Mouse (Mus musculus) cerebellum, adult 8-10 months (tissue): Measurements from ENCODE around the gene Ciz1.
"Not testable (repeated sequence)": the region's sequence is repeated elsewhere in the genome, so short reads cannot be mapped to it uniquely, and the experiment has no call there.

Source experiments
- DNase-seq: peaks from one replicate; pipeline ENCODE4 v3.0.0; 2022

Ciz1 gene

GRCm38 (mm10) chr2:32350471-32351051 lies 1.6 kb upstream of the Ciz1 start:
- peak; percentile 70 for DNase-seq

GRCm38 (mm10) chr2:32351471-32351961 lies 611 bp upstream of the Ciz1 start:
- DNase-seq: peak; percentile 68

GRCm38 (mm10) chr2:32353007-32353542 lies 948 bp downstream of the Ciz1 start, which contains the start of gene Dnm1:
Dnm1 (minus strand) TSS chr2:32353338.
- DNase-seq: peak; percentile 98

GRCm38 (mm10) chr2:32353836-32354235 lies 1.7 kb downstream of the Ciz1 start:
- no peak for DNase-seq

GRCm38 (mm10) chr2:32354336-32354895 lies 2.3 kb downstream of the Ciz1 start:
- peak; percentile 29 for DNase-seq

GRCm38 (mm10) chr2:32356216-32356615 lies 4.1 kb downstream of the Ciz1 start:
- peak; percentile 23 for DNase-seq

- no peak for DNase-seq
These were observed 5.6 kb downstream of the Ciz1 start for GRCm38 (mm10) chr2:32357710-32358109.

GRCm38 (mm10) chr2:32358381-32358780 lies 6.3 kb downstream of the Ciz1 start:
- DNase-seq: peak; percentile 22

GRCm38 (mm10) chr2:32360741-32361140 lies 8.6 kb downstream of the Ciz1 start:
- DNase-seq: peak; percentile 84

- peak; percentile 90 for DNase-seq
These were observed 9.3 kb downstream of the Ciz1 start for GRCm38 (mm10) chr2:32361437-32361836.

GRCm38 (mm10) chr2:32362274-32362673 lies 10.1 kb downstream of the Ciz1 start:
- not testable (repeated sequence) for DNase-seq

- peak; percentile 95 for DNase-seq
These were observed 10.8 kb downstream of the Ciz1 start for GRCm38 (mm10) chr2:32362817-32363340.

- no peak for DNase-seq
These were observed 11.4 kb downstream of the Ciz1 start for GRCm38 (mm10) chr2:32363376-32364106.

- no peak for DNase-seq
These were observed 12.0 kb downstream of the Ciz1 start for GRCm38 (mm10) chr2:32364121-32364520.

GRCm38 (mm10) chr2:32367315-32367714 lies 15.2 kb downstream of the Ciz1 start:
- DNase-seq: no peak

GRCm38 (mm10) chr2:32374191-32374590 lies 22.1 kb downstream of the Ciz1 start:
- DNase-seq: no peak

- DNase-seq: no peak
These were observed 23.3 kb downstream of the Ciz1 start for GRCm38 (mm10) chr2:32375317-32375940.

- DNase-seq: no peak
These were observed 24.8 kb downstream of the Ciz1 start for GRCm38 (mm10) chr2:32376963-32377362.

GRCm38 (mm10) chr2:32380001-32380500 lies 27.9 kb downstream of the Ciz1 start:
- DNase-seq: no peak

GRCm38 (mm10) chr2:32381141-32381774 lies 29.1 kb downstream of the Ciz1 start:
- no peak for DNase-seq

- peak; percentile 96 for DNase-seq
These were observed 29.7 kb downstream of the Ciz1 start, which contains the start of gene 1110008P14Rik for GRCm38 (mm10) chr2:32381775-32382223. 1110008P14Rik (minus strand) TSS chr2:32381938.

- no peak for DNase-seq
These were observed 30.6 kb downstream of the Ciz1 start for GRCm38 (mm10) chr2:32382689-32383088.
